Mouse (Mus musculus) kidney, postnatal 25 days (tissue): ENCODE results near the gene Gm31571.
"Not testable (repeated sequence)": the region's sequence is repeated elsewhere in the genome, so short reads cannot be mapped to it uniquely, and the experiment has no call there.

ENCODE experiments used
- DNase-seq, 2 experiments: peaks; one replicate each; pipeline ENCODE4 v3.0.0; 2021; ENCODE audit warnings: mixed read lengths in 2 of 2

The Gm31571 gene

DNA sequence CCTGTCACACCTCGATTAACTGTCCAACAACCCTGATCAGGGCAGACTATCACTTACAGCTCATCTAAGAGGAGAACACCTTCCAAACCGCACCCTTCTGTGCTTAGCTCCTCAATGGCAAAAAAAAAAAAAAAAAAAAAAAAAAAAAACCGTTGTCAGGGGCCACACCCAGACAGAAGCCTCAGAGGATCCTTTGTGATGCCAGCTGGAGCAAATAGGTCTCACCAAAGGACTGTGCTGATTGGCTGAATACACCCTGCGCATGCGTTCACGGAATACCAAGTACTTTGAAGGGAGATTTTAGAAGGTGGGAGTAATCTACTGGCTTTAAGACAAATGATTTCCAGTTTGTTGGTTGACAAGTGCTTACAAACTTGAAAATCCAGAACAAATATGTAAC, at the start of gene Gm31571:
Gene Gm31571 (minus strand): TSS at position 101 of the 400 bp plus-strand sequence.
- DNase-seq = not testable (repeated sequence)
